Mouse (Mus musculus): ENCODE measurements at regions not wholly inside any gene's neighbourhood (a gene's known extent, or its start where the extent isn't known, plus 50 kb on each side); places are given as distances from the start of the nearest gene placed in this dataset.
"Not testable (repeated sequence)": the region's sequence is repeated elsewhere in the genome, so short reads cannot be mapped to it uniquely, and the experiment has no call there.

- Histone ChIP-seq H3K4me2 (no peak overlapping the region), H3K27me3 (no peaks in the 10 kb centered on the region), H3K4me1 (peaks cover 34% of the 10 kb centered on the region), H3K9me3 (no peaks in the 10 kb centered on the region), H3K4me3 (no peak overlapping the region), H3K9ac (no peak overlapping the region), H3K36me3 (no peaks in the 10 kb centered on the region), H3K27ac (no peak overlapping the region; the same call in 1 of the 2 replicates)
- WGBS: 68% methylated on average over 6 of the region's 6 CpGs
- ATAC-seq (ENCODE audit: borderline replicate concordance, extremely low read depth, low FRiP score, low TSS enrichment): no peak
Measured at GRCm38 (mm10) chr13:46020945-46021835, 56.4 kb upstream of the Atxn1 start.

DNA sequence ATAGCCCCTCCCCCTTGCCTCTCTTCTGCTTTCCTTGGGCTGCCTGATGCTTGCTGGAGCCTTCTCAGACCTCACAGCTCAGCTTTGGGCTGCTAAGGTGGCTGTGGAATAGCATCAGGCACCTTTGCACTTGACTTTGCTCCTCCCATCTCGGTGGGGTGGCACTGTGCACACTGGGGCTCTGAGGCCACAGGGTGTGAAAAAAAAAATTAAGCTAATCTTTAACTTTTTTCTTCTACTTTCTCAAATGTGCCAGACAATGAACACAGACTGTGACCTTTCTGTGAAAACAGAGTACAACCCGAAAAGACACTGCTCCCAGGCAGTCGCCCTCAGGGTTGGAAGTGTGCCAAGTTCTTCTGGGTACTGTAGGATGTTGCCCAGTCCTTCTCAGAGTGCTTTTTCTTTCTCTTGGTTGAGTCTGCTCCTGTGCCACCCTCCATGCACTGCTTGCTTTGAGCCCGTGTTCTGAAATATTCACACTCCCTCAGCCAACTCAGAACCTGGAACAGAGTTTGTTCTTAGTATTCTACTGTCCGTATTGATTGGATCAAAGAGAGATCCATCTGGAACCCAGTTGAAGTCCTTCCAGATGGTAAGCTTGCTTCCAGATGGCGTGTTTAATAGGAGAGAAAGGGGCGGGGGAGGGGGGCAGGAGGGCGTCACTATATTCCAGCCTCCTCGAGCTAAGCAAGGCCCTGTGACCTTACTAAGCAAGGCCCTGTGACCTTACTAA is 54.8 kb upstream of the Atxn1 start:
- peak; percentile 69 for ATAC-seq (ENCODE audit: borderline replicate concordance, extremely low read depth, low FRiP score, low TSS enrichment)
- Histone ChIP-seq H3K4me3 (no peak overlapping the region), H3K9me3 (no peaks in the 10 kb centered on the region), H3K27ac (peak overlapping the region; percentile 42), H3K9ac (no peak overlapping the region), H3K27me3 (no peaks in the 10 kb centered on the region), H3K4me2 (peak overlapping the region; percentile 37), H3K4me1 (peaks cover 34% of the 10 kb centered on the region), H3K36me3 (no peaks in the 10 kb centered on the region)
- WGBS: 29% methylated on average over 9 of the region's 9 CpGs

DNA sequence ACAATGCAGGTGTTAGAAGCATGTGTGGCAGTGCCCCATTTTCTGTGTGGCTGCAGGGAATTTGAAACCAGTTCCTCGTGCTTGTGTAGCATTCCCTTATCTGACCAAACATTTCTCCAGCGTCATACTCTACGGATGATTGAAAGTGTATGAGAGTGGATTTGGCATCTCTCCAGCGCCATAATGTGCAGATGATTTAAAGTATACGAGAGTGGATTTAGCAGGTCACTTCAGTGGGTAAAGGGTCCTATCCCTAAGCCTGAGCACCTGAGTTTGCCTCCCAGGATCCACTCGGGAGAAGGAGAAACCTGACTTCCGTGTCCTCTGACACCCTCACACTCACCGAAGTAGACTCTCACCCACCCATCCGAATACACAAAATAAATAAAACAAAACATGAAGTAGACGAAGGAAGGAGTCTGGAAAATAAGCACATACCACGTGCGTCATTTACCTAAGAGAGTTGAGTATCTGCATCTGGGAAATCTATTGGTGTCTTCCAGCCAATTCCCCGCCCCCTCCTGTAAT is 54.2 kb upstream of the Atxn1 start:
- ATAC-seq (ENCODE audit: borderline replicate concordance, extremely low read depth, low FRiP score, low TSS enrichment): no peak
- Histone ChIP-seq H3K27ac (peak overlapping the region; percentile 37; the same call in 1 of the 2 replicates), H3K9ac (no peak overlapping the region), H3K36me3 (no peaks in the 10 kb centered on the region), H3K4me2 (peak overlapping the region; percentile 37), H3K4me3 (no peak overlapping the region), H3K4me1 (peaks cover 30% of the 10 kb centered on the region), H3K9me3 (no peaks in the 10 kb centered on the region), H3K27me3 (no peaks in the 10 kb centered on the region)
- WGBS: 32% methylated on average over 13 of the region's 13 CpGs

DNA sequence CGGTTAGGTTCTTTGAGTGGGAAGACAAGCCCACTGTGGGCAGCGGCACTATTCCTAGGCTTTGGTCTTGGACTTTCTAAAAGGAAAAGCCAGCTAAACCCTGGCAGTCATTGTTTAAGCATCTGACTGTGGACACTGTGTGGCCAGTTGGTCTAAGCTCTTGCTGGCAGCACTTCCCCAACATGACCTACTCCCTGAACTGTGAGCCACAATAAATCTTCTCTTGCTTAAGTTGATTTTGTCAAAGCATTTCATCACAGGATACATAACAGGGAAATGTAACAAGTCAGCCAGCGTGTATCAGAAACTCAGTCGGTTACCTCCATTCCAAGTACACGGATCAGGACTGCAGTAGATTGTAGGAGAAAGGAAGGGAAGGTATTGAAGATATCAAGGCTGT is 52.9 kb upstream of the Atxn1 start:
- H3K4me1 ChIP-seq: peaks cover 19% of the 10 kb centered on the region
- H3K9me3 ChIP-seq: no peaks in the 10 kb centered on the region
- H3K9ac ChIP-seq: no peak overlapping the region
- H3K4me3 ChIP-seq: no peak overlapping the region
- H3K4me2 ChIP-seq: no peak overlapping the region
- 85% methylated on average over 5 of the region's 5 CpGs for WGBS
- no peaks in the 10 kb centered on the region for H3K27me3 ChIP-seq
- ATAC-seq (ENCODE audit: borderline replicate concordance, extremely low read depth, low FRiP score, low TSS enrichment): no peak
- no peaks in the 10 kb centered on the region for H3K36me3 ChIP-seq
- no peak overlapping the region for H3K27ac ChIP-seq

- not testable (repeated sequence) for H3K9me3 ChIP-seq; H3K9ac ChIP-seq; H3K27me3 ChIP-seq; H3K4me2 ChIP-seq; H3K36me3 ChIP-seq; H3K4me3 ChIP-seq; ATAC-seq (ENCODE audit: borderline replicate concordance, extremely low read depth, low FRiP score, low TSS enrichment); H3K27ac ChIP-seq
- 60% methylated on average over 2 of the region's 2 CpGs for WGBS
- peaks cover 19% of the 10 kb centered on the region for H3K4me1 ChIP-seq
Measured at GRCm38 (mm10) chr13:46017011-46017410, 52.2 kb upstream of the Atxn1 start.

DNA sequence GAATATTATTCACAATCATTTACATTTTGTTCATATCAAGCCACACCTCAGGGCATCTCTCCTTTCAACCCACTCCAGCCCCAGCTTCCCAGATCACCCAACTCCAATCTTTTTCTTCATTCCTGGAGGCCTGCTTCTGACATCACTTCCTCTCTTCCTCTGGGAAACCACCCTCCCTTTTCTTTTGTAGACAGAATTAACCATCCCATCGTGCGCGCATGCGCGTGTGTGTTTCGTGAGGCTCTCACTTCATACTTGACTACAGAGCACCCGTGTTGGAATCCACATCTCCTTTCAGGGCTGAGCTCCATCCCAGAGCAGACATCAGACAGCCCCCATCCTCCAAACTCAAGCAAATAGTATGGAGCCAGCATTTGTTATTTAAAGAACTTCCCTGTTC is 50.4 kb upstream of the Atxn1 start:
- Histone ChIP-seq H3K27ac (no peak overlapping the region), H3K36me3 (no peaks in the 10 kb centered on the region), H3K4me1 (peaks cover 19% of the 10 kb centered on the region), H3K4me3 (no peak overlapping the region), H3K9me3 (no peaks in the 10 kb centered on the region), H3K4me2 (no peak overlapping the region), H3K27me3 (no peaks in the 10 kb centered on the region; the same call in 1 of the 2 replicates), H3K9ac (no peak overlapping the region)
- WGBS: 80% methylated on average over 7 of the region's 7 CpGs
- ATAC-seq (ENCODE audit: borderline replicate concordance, extremely low read depth, low FRiP score, low TSS enrichment): no peak

DNA sequence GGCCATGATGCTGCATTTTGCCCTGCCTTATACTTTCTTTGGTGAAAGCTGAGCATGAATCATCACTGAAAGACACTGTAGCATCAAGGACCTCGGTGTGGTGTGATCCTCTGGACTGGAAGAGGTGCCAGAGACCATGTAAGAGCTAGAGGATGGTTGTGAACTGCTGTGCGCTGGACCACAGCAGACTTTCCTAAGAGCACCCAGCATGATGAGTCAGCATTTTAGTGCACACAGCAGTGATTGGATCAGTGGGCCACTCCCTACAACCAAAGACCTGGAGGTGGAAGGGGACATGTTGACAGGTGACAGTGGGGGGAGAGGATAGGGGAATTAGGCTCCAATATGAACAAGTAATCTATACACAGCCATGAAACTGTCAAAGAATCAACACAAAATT is 49.8 kb upstream of the Atxn1 start:
- H3K9ac ChIP-seq: no peak overlapping the region
- no peak overlapping the region for H3K4me3 ChIP-seq
- no peak for ATAC-seq (ENCODE audit: borderline replicate concordance, extremely low read depth, low FRiP score, low TSS enrichment)
- H3K27me3 ChIP-seq: no peaks in the 10 kb centered on the region; the same call in 1 of the 2 replicates
- no peaks in the 10 kb centered on the region for H3K9me3 ChIP-seq
- H3K4me2 ChIP-seq: no peak overlapping the region
- H3K36me3 ChIP-seq: no peaks in the 10 kb centered on the region
- 79% methylated on average over 2 of the region's 2 CpGs for WGBS
- peaks cover 13% of the 10 kb centered on the region for H3K4me1 ChIP-seq
- no peak overlapping the region for H3K27ac ChIP-seq

All from lung, embryonic 15.5 days (tissue).